Mouse (Mus musculus) right cerebral cortex, postnatal 4 days (tissue): ENCODE measurements around the gene Col19a1.

Experiments used
- DNase-seq: peaks from one replicate; pipeline ENCODE4 v3.0.0-alpha.2; 2022

The Col19a1 gene

GRCm38 (mm10) chr1:24302674-24303073, 284.6 kb downstream of the Col19a1 start:
- DNase-seq: peak; percentile 67

DNA sequence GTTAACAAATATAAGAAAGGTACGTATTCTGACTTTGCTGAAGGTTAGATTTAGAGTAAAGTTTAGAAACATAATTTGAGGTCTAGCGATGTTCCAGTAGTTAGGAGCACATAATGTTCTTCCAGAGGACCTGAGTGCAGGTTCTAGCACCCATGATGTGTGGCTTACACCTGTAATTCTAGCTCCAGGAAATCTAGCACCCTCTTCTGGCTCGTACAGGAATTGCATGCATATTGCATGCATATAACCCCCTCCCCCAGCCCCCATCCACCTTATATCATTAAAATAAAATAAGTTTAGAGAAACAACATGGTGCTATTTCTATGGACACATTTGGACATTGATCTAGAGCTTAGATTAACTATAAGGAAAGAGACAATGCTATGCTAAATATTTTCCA, 286.6 kb downstream of the Col19a1 start:
- DNase-seq: no peak

DNA sequence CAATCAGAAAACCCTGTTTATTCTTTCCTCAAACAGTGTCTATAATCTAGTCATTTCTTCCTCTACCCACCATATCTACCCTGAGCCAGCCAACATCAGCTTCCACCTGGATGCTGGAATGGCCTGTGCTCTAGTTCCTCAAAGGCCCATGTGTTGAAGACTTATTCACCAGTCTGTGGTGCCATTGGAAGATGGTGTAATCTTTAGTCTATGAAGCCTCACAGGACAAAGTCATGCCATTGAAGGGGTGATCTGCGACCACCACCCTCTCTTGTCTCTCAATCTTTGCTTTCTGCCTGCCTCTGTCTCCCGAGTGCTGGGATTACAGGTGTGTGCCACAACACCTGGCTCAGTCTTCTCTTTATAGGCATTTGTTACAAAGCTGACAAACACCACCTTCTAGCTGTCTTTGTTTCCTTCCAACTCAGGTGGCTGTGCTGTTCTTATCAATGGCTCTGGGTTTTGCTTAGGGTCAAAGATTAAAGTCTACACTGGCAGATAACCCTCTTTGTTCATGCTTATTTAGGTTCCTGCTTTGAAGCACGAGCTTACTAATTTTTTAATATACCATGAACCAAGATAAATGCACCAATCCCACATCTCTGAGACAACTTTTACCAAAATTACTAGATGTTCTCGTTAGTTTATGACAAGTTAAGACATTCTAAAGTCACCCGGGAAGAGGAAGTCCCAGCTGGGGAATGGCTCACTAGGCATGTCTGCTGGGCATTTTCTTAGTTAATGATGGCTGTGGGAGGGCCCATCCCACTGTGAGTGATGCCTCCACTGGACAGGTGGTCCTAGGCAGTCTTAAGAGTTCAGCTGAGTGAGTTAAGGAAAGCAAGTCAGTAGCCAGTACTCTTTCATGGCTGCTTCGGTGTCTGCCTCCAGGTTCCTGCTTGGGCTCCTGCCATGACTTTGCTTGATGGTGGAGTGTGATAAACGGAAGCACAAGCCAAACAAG, 292.0 kb downstream of the Col19a1 start:
- DNase-seq: no peak

- no peak for DNase-seq
Measured at GRCm38 (mm10) chr1:24292515-24292914, 294.8 kb downstream of the Col19a1 start.

- no peak for DNase-seq
Measured at GRCm38 (mm10) chr1:24286360-24286759, 300.9 kb downstream of the Col19a1 start.

- DNase-seq: no peak
Measured at GRCm38 (mm10) chr1:24267022-24267421, 320.2 kb downstream of the Col19a1 start.

- no peak for DNase-seq
Measured at GRCm38 (mm10) chr1:24261181-24261580, 326.1 kb downstream of the Col19a1 start.

DNA sequence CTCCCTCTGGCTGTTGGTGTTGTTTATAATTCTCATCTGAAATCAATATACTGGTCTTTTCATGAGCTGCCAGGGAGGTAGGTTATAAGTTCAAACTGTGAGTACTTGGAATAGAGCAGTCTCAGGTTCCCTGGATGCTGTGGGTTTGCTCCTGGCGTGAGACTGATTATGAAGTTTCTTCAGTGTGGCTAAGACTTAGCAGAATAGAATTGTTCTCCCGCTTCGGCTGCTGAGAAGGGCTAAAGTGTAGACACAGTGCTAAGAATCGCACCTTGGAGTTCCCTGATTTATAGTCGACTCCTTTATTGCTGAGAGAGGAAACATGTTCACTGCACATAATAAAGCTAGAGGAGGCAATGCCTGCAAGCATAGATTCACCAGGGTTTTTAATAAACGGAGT, 327.9 kb downstream of the Col19a1 start:
- DNase-seq: no peak

- no peak for DNase-seq
Measured at GRCm38 (mm10) chr1:24257961-24258360, 329.3 kb downstream of the Col19a1 start.

DNA sequence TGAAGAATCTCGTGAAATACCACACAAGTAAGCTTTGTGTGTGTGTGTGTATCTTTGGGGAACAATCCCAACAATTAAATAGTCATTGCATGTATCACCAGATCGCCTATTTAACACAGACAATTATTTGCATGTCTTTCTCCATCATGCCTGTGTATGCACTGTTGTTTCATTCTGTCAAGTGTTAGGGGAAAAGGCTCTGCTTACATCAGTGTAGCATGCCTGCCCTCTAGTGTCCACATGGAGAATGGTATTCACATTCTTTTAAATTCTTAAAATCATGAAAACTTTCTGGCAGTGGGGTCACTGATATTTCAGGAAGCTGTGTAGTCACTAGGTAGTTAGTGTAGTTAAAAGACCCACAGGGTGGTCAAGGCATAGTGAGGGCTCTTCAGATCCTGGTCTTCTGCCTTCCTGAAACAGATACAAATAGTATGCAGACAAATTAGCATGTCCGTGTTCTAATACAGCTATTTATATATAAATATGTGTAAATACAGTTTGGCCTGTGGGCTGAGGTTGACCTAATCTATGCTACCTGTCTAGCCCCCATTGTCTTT, 338.1 kb downstream of the Col19a1 start:
- DNase-seq: peak; percentile 23

DNA sequence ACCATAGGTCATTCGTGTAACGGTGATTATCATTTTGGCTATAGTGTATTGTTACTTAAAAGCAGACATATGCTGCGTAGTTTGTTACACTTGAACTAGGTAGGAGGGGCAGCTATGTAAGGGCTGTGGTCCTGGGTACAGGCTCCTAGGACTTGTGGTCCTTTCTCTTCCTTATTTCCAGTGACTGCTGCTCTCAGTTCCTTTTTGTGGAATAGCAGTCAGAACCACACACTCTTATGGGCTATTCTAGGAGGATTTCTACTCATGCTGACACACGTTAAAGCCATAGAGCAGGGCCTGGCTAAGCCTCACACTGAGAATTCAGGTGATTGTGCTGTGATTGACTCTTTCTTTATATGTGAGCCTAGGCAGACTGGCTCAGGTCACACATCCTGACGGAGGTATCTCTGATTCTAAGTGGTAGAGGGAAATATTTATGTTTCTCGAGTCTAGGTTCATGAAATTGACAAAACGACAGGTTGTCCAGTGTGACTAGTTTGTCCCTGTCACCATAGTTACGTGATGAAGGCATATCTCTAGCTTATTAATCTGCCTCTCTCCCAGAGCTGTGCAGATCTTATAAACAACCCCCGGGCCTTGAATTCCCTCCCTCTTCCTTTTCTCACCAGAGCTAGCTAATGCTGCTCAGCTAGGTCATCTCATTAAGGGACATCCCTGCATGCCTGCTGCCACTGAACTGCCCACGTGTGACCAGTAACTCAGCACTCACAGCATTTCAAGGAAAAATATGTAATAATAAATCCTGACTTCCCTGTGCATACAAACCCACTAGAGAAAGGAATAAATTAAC, 338.8 kb downstream of the Col19a1 start:
- DNase-seq: no peak

- no peak for DNase-seq
Measured at GRCm38 (mm10) chr1:24245700-24246375, 341.4 kb downstream of the Col19a1 start.

DNA sequence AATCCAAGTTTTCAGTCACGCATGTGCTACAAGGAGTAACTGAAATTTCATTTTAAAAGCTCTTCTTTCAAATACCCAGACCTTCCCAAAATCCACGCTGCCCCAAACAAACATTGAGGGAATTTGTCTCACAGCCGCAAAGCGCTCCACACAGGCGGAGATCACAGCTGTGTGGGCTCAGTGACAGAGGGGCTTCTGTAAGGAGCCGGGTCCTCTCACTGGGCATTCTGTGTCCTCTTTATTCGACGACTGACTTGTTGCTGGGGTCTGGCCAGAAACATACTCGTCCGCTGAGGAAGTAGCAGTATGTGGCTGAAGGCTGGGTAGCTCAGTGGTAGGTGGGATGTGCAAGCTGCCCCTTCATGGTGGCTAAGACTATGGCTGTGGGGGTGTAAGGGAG, 342.3 kb downstream of the Col19a1 start:
- DNase-seq: no peak

- no peak for DNase-seq
Measured at GRCm38 (mm10) chr1:24240039-24240691, 347.1 kb downstream of the Col19a1 start.

DNA sequence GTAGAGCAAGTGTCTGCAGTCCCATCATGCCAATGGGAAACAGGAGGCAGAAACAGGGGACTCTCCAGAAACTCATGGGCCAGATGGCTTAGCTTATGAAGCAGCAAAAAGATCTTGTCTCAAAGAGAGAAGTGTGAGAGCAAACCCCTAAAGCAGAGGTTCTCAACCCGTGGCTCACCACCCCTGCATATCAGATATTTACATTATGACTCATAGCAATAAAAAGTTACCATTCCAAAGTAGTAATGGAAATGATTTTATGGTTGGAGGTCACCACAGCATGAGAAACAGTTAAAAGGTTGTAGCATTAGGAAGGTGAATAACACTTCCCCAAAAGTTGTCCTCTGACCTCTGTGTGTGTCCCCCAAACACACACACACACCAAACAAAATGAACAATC, 350.9 kb downstream of the Col19a1 start:
- DNase-seq: no peak

DNA sequence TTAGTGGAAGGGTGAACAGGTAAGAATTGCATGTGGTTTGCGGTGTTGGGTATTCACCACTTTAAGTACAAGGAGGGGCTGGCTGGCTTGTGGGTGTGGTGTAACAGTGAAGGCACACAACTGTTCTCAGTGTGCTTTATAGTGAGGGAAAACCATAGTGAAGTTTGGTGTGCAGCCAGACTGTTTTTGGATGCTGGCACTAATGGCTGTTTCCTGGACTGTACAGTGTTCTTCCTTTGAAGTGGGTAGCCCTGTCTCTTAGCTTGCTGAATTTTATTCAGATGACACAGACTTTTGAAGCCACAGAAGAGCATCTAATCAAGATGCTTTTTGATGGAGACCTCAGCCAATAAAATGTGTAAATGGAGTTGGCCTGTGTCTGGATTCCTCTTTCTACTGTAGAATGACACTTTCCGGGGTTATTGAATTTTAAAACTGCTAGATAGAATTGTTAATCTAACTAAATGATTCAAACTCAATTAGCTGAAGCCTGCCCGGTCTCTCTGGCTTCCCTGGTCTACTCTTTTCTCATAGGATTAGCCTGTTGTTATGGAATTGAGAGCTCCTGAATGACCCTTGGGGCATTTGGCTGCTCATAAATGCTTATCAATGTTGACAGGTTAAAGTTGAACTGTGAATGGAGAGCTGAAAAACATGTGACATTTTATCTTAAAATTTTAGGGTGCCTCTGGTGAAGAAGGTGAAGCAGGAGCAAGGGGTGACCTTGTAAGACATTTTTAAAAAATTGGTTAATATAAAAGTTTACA, 355.6 kb downstream of the Col19a1 start:
- no peak for DNase-seq

- peak; percentile 16 for DNase-seq
Measured at GRCm38 (mm10) chr1:24230428-24230827, 356.8 kb downstream of the Col19a1 start.

- no peak for DNase-seq
Measured at GRCm38 (mm10) chr1:24229552-24229951, 357.7 kb downstream of the Col19a1 start.

DNA sequence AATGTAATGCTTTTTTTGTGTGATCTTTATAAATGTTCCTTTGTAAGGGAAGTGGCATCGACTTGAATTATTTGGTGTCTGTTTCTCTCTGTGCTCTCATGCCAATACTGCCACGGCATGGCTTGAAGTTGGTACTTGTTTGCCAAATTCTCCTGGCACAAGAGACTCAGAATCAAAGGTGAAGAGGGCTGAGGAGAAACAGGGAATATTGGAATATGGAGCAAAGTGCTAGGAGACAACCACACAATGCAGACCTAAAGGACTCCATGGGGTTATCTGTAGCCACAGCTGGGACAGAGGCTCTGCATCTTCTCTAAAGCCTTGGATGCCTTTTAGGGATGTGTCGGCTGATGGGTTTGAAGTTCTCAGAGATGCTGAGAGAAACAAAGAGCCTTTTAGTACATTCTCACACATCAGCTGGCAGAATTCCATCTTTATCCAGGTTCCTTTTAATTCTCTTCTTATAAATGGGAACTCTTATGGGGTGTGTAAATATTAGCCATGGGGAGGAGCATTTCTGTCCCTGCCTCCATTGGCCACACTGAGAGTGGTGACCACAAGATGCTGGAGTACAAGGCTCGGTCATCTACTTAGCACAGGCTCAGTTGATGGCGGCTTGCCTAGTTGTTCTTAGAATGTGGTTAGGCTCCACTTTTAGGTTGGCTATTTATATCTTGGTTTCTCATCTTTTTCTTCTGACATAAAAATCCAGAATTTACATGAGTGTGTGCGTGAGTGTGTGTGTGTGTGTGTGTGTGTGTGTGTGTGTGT, 360.1 kb downstream of the Col19a1 start:
- DNase-seq: peak; percentile 19

- peak; percentile 19 for DNase-seq
Measured at GRCm38 (mm10) chr1:24225825-24226526, 361.3 kb downstream of the Col19a1 start.
